Mouse (Mus musculus) ES-Bruce4 (cell line): ENCODE results near the gene Tbc1d1. TPM values are rescaled to one million over a fixed set of nuclear protein-coding genes. Genes with fewer than 3 reads are reported as not detected.

Experiments
- H3K27ac ChIP-seq: 2 replicates; pipeline ENCODE4 v1.5.1; 2012; ENCODE audit warnings: low read length, inconsistent platforms; ENCODE audit not compliant: insufficient read depth
- H3K27me3 ChIP-seq: 2 replicates; pipeline ENCODE4 v1.6.1; 2012; ENCODE audit warnings: mild to moderate bottlenecking, low read length, inconsistent platforms; ENCODE audit not compliant: control insufficient read depth, poor library complexity, insufficient read depth, severe bottlenecking
- H3K36me3 ChIP-seq: 2 replicates; pipeline ENCODE4 v1.6.1; 2012; ENCODE audit warnings: inconsistent platforms, mild to moderate bottlenecking, low read length, moderate library complexity; ENCODE audit not compliant: control insufficient read depth, poor library complexity, insufficient read depth, severe bottlenecking
- H3K4me1 ChIP-seq: one replicate; pipeline ENCODE4 v1.8.1; 2011; ENCODE audit warnings: low read length; ENCODE audit not compliant: control insufficient read depth, insufficient read depth
- H3K4me3 ChIP-seq: 2 replicates; pipeline ENCODE4 v1.5.1; 2011; ENCODE audit warnings: low read depth, mild to moderate bottlenecking, low read length
- H3K9ac ChIP-seq: 2 replicates; pipeline ENCODE4 v1.6.1; 2012; ENCODE audit warnings: low read depth, mild to moderate bottlenecking, inconsistent platforms; ENCODE audit not compliant: poor library complexity, severe bottlenecking
- H3K9me3 ChIP-seq: replicated peaks from 2 replicates; pipeline ENCODE4 v1.6.1; 2012; ENCODE audit warnings: mild to moderate bottlenecking, low read length, inconsistent platforms; ENCODE audit not compliant: control insufficient read depth, poor library complexity, insufficient read depth, severe bottlenecking
- CTCF ChIP-seq: IDR thresholded peaks from one replicate; pipeline ENCODE4 v1.8.1; 2011; ENCODE audit warnings: low read depth, low read length
- EP300 ChIP-seq: IDR thresholded peaks from 2 replicates; pipeline ENCODE4 v1.6.1; 2011; ENCODE audit warnings: low read depth, low read length; ENCODE audit not compliant: insufficient read depth
- POLR2A ChIP-seq: IDR thresholded peaks from one replicate; pipeline ENCODE4 v1.8.1; 2011; ENCODE audit warnings: low read length; ENCODE audit not compliant: insufficient read depth
- polyA plus RNA-seq: library from polyadenylated mRNA; stranded (reverse); fragments of >200 nt; gene quantifications from 2 replicates; pipeline ENCODE4 v1.2.4, GENCODE M21; 2011; ENCODE audit warnings: low read depth; ENCODE audit not compliant: missing spikeins, insufficient read depth, insufficient read length

The Tbc1d1 gene
- polyA plus RNA-seq, 1 experiment, result 46.2 TPM

DNA sequence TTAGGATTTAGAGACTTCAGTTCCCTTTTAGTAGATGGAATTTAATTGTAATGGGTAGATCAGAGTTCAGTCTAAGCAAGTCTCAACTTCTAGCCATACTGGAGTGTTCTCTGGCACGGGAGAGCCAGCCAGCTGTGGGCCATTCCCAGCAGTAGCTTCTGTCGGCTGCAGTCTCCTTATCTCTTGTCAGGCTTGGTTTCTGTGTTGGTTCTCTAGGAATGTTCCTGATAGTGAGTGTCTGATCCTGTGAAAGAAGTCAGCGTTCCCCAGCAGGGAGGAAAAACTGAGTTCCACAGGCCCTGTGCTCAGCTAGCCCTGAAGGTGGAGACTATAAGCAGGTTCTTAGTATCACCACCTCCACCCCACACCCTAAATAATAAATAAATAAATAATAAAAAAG lies 88.2 kb downstream of the Tbc1d1 start:
- no peak overlapping the region for H3K9ac ChIP-seq
- peaks cover 8% of the 10 kb centered on the region for H3K4me1 ChIP-seq
- H3K27ac ChIP-seq, result no peak overlapping the region
- H3K27me3 ChIP-seq, result no peaks in the 10 kb centered on the region
- TF ChIP-seq CTCF (no peak), EP300 (no peak)
- no peaks in the 10 kb centered on the region for H3K36me3 ChIP-seq
- H3K9me3 ChIP-seq, result no peaks in the 10 kb centered on the region
- no peak overlapping the region for H3K4me3 ChIP-seq

DNA sequence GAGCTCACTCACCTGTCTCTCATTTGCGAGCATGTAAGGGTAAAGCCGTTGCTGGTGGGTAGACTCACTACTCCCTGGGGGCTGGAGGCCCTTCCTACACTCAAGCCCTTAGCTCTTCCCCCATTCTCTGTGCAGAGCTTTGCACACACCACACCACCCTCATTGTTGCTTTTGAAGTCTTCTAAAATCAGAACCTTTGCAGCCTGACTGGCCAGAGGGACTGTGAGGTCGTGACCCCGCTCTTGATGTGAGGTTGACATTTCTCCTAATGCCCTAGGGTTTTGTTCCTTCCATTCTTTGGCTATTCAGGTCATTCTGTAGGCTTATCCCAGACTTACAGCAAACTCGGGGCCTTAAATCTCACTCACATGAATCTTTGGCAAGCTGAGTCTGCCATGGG lies 88.6 kb downstream of the Tbc1d1 start:
- Histone ChIP-seq H3K9ac (no peak overlapping the region), H3K4me1 (peaks cover 8% of the 10 kb centered on the region), H3K27ac (no peak overlapping the region), H3K36me3 (no peaks in the 10 kb centered on the region), H3K4me3 (no peak overlapping the region), H3K27me3 (no peaks in the 10 kb centered on the region), H3K9me3 (no peaks in the 10 kb centered on the region)
- TF ChIP-seq CTCF (no peak), EP300 (no peak), POLR2A (no peak)

DNA sequence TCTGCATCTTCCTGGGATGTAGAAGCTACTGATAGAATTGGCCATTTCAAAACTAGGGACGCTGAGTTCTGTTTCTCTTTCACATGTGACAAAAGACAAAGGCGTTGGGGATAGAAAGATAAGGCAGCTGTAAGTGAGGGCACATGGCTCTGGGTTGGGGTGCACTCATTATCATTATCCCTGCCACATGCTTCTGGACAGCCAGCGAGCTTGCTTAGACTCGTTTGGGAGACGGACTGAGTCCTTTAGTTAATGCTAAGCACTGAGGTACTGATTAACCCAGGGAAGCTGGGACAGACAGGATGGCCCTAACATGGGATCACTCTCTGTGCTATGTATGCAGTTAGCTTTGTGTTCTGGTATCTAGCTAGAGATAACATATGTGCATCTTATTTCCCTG lies 95.3 kb downstream of the Tbc1d1 start:
- no peaks in the 10 kb centered on the region for H3K27me3 ChIP-seq
- H3K9ac ChIP-seq, result no peak overlapping the region
- no peaks in the 10 kb centered on the region for H3K9me3 ChIP-seq
- TF ChIP-seq POLR2A, result no peak
- no peak for TF ChIP-seq CTCF
- no peak for TF ChIP-seq EP300
- no peaks in the 10 kb centered on the region for H3K36me3 ChIP-seq
- H3K4me3 ChIP-seq, result no peak overlapping the region
- H3K27ac ChIP-seq, result no peak overlapping the region
- H3K4me1 ChIP-seq, result peaks cover 4% of the 10 kb centered on the region

DNA sequence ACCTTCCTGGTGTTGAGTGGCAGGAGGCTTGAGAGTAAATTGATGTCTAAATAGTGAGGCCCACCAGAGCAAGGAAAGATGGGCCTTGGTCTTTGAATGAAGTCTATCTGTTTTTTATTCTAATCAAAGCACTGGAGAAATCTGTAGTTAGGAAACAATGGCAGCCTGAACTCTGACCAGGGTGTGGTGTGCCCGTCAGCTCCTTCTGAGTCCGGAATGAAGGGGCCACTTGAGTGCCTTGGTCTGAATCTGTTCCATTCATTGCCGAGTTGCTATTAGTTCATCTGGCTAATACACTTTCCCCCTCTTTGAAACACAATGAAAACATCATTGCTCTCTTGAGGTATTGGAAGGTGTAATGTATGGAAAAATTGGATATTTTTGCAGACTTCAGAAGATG lies 98.2 kb downstream of the Tbc1d1 start:
- H3K9me3 ChIP-seq, result no peaks in the 10 kb centered on the region
- H3K27me3 ChIP-seq, result no peaks in the 10 kb centered on the region
- no peak overlapping the region for H3K4me3 ChIP-seq
- H3K9ac ChIP-seq, result no peak overlapping the region
- TF ChIP-seq POLR2A (no peak), CTCF (no peak), EP300 (no peak)
- H3K36me3 ChIP-seq, result no peaks in the 10 kb centered on the region
- H3K4me1 ChIP-seq, result peaks cover 4% of the 10 kb centered on the region
- no peak overlapping the region for H3K27ac ChIP-seq

DNA sequence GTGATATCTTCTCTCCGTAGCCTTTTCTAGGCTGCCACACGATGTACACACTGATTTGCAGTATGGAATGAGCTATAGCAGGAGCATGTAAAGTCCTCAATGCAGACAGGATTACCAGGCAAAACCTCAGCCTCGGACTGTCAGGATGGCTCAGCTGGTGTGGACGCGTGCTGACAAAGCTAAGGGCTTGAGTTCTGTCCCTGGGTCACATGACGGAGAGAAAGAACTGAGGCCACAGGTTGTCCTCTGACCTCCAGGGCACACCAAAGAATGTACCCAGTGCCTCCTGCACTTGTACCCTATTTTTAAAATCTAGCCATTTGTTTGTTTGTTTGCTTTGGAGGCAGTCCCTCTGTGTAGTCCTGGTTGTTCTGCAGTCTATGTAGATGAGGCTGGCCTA lies 98.9 kb downstream of the Tbc1d1 start:
- H3K4me1 ChIP-seq, result peaks cover 4% of the 10 kb centered on the region
- no peaks in the 10 kb centered on the region for H3K36me3 ChIP-seq
- H3K27ac ChIP-seq, result no peak overlapping the region
- no peaks in the 10 kb centered on the region for H3K27me3 ChIP-seq
- H3K9me3 ChIP-seq, result no peaks in the 10 kb centered on the region
- H3K4me3 ChIP-seq, result no peak overlapping the region
- H3K9ac ChIP-seq, result no peak overlapping the region
- TF ChIP-seq EP300, result no peak
- TF ChIP-seq CTCF, result no peak
- TF ChIP-seq POLR2A, result no peak

- Histone ChIP-seq H3K36me3 (no peaks in the 10 kb centered on the region), H3K27me3 (no peaks in the 10 kb centered on the region), H3K9ac (no peak overlapping the region), H3K27ac (no peak overlapping the region), H3K4me1 (no peaks in the 10 kb centered on the region), H3K4me3 (no peak overlapping the region), H3K9me3 (no peaks in the 10 kb centered on the region)
- TF ChIP-seq POLR2A, result no peak
- no peak for TF ChIP-seq EP300
- TF ChIP-seq CTCF, result no peak
These were observed 107.2 kb downstream of the Tbc1d1 start for GRCm38 (mm10) chr5:64263348-64263747.
